Mouse (Mus musculus) heart, embryonic 15.5 days (tissue): ENCODE data around the gene Gm128. TPM values are rescaled to one million over a fixed set of nuclear protein-coding genes. Genes with fewer than 3 reads are reported as not detected.

Experiments
- ATAC-seq: fragments of 200-750 bp; cut with Nextera tagmentation; replicated peaks from 2 replicates; pipeline ENCODE4 v1.8.0; 2017; ENCODE audit warnings: low read depth, moderate TSS enrichment; ENCODE audit not compliant: insufficient number of reproducible peaks, insufficient read depth, low FRiP score
- H3K27ac ChIP-seq: fragments of 300-500 bp; sonication (generic); 2 replicates; pipeline ENCODE4 v1.5.1; 2015; ENCODE audit warnings: mild to moderate bottlenecking, inconsistent platforms
- H3K27me3 ChIP-seq: fragments of 300-500 bp; sonication (generic); 2 replicates; pipeline ENCODE4 v1.6.1; 2015; ENCODE audit warnings: inconsistent platforms
- H3K36me3 ChIP-seq: fragments of 300-500 bp; sonication (generic); 2 replicates; pipeline ENCODE4 v1.6.1; 2015; ENCODE audit warnings: mild to moderate bottlenecking, inconsistent platforms
- H3K4me1 ChIP-seq: fragments of 300-500 bp; sonication (generic); replicated peaks from 2 replicates; pipeline ENCODE4 v1.6.1; 2015; ENCODE audit warnings: inconsistent platforms
- H3K4me2 ChIP-seq: fragments of 300-500 bp; sonication (generic); 2 replicates; pipeline ENCODE4 v1.6.1; 2015; ENCODE audit warnings: inconsistent platforms, mild to moderate bottlenecking, moderate library complexity
- H3K4me3 ChIP-seq: fragments of 300-500 bp; sonication (generic); 2 replicates; pipeline ENCODE4 v1.5.1; 2015; ENCODE audit warnings: mild to moderate bottlenecking, inconsistent platforms
- H3K9ac ChIP-seq: fragments of 300-500 bp; sonication (generic); 2 replicates; pipeline ENCODE4 v1.6.1; 2015; ENCODE audit warnings: mild to moderate bottlenecking, inconsistent platforms
- H3K9me3 ChIP-seq: fragments of 300-500 bp; sonication (generic); replicated peaks from 2 replicates; pipeline ENCODE4 v1.6.1; 2016; ENCODE audit warnings: inconsistent platforms
- WGBS: fragments of 180-500 bp; shearing (Covaris S2); methylation state at CpG from one replicate; pipeline ENCODE4 v1.1.7; 2015; ENCODE audit warnings: mixed read lengths; 5-methylcytosine and 5-hydroxymethylcytosine counted together
- polyA plus RNA-seq: library from polyadenylated mRNA; unstranded; fragments of >200 nt; fragmentation: Nextera tagmentation; extraction: Ambion mirVana; gene quantifications from 2 replicates; pipeline ENCODE4 v1.2.1, GENCODE M21; 2015

The Gm128 gene
- polyA plus RNA-seq, 1 experiment from 2014 or later = 0.55 TPM

GRCm38 (mm10) chr3:95240900-95241299 lies 498 bp downstream of the Gm128 start:
- Histone ChIP-seq H3K4me3 (peak overlapping the region; percentile 18; the same call in 1 of the 2 replicates), H3K27me3 (no peaks in the 10 kb centered on the region), H3K4me1 (peaks cover 19% of the 10 kb centered on the region), H3K9ac (peak overlapping the region; percentile 43), H3K36me3 (peaks cover 6% of the 10 kb centered on the region; the same call in 1 of the 2 replicates), H3K9me3 (no peaks in the 10 kb centered on the region), H3K27ac (no peak overlapping the region), H3K4me2 (peak overlapping the region; percentile 43)
- no peak for ATAC-seq
- 29% methylated on average over 17 of the region's 17 CpGs for WGBS

GRCm38 (mm10) chr3:95239971-95240370 lies 1.4 kb downstream of the Gm128 start:
- Histone ChIP-seq H3K4me2 (no peak overlapping the region), H3K27me3 (no peaks in the 10 kb centered on the region), H3K9me3 (no peaks in the 10 kb centered on the region), H3K27ac (no peak overlapping the region), H3K4me3 (no peak overlapping the region), H3K9ac (no peak overlapping the region), H3K4me1 (peaks cover 19% of the 10 kb centered on the region), H3K36me3 (peaks cover 15% of the 10 kb centered on the region)
- 86% methylated on average over 12 of the region's 12 CpGs for WGBS
- no peak for ATAC-seq

GRCm38 (mm10) chr3:95239022-95239421 lies 2.4 kb downstream of the Gm128 start:
- 77% methylated on average over 6 of the region's 6 CpGs for WGBS
- Histone ChIP-seq H3K9me3 (no peaks in the 10 kb centered on the region), H3K27me3 (no peaks in the 10 kb centered on the region), H3K36me3 (peaks cover 25% of the 10 kb centered on the region), H3K27ac (no peak overlapping the region), H3K4me1 (peaks cover 19% of the 10 kb centered on the region), H3K4me3 (no peak overlapping the region), H3K4me2 (no peak overlapping the region), H3K9ac (no peak overlapping the region)
- ATAC-seq = no peak

GRCm38 (mm10) chr3:95237541-95238099 lies 3.8 kb downstream of the Gm128 start:
- no peak for ATAC-seq
- Histone ChIP-seq H3K4me3 (no peak overlapping the region), H3K4me1 (peaks cover 22% of the 10 kb centered on the region), H3K27ac (peak overlapping the region; percentile 54; the same call in 1 of the 2 replicates), H3K4me2 (no peak overlapping the region), H3K27me3 (no peaks in the 10 kb centered on the region), H3K9ac (no peak overlapping the region), H3K36me3 (peaks cover 39% of the 10 kb centered on the region), H3K9me3 (no peaks in the 10 kb centered on the region)
- 57% methylated on average over 8 of the region's 8 CpGs for WGBS

- Histone ChIP-seq H3K4me3 (no peak overlapping the region), H3K4me2 (no peak overlapping the region), H3K9me3 (no peaks in the 10 kb centered on the region), H3K36me3 (peaks cover 50% of the 10 kb centered on the region), H3K27ac (no peak overlapping the region), H3K4me1 (peaks cover 37% of the 10 kb centered on the region), H3K9ac (no peak overlapping the region), H3K27me3 (no peaks in the 10 kb centered on the region)
- 83% methylated on average over 23 of the region's 23 CpGs for WGBS
- no peak for ATAC-seq
These were observed 5.8 kb downstream of the Gm128 start for GRCm38 (mm10) chr3:95235386-95236301.

- Histone ChIP-seq H3K4me2 (no peak overlapping the region), H3K27ac (peak overlapping the region; percentile 24; the same call in 1 of the 2 replicates), H3K9ac (no peak overlapping the region), H3K9me3 (no peaks in the 10 kb centered on the region), H3K4me3 (no peak overlapping the region), H3K27me3 (no peaks in the 10 kb centered on the region), H3K36me3 (peaks cover 50% of the 10 kb centered on the region), H3K4me1 (peaks cover 47% of the 10 kb centered on the region)
- ATAC-seq = no peak
- WGBS = 85% methylated on average over 16 of the region's 16 CpGs
These were observed 8.0 kb downstream of the Gm128 start for GRCm38 (mm10) chr3:95233303-95233980.

- H3K9ac ChIP-seq = no peak overlapping the region
- no peaks in the 10 kb centered on the region for H3K27me3 ChIP-seq
- no peak overlapping the region for H3K4me3 ChIP-seq
- H3K9me3 ChIP-seq = no peaks in the 10 kb centered on the region
- 45% methylated on average over 7 of the region's 7 CpGs for WGBS
- ATAC-seq = no peak
- peaks cover 43% of the 10 kb centered on the region for H3K4me1 ChIP-seq
- H3K4me2 ChIP-seq = no peak overlapping the region
- peak overlapping the region; percentile 24; the same call in 1 of the 2 replicates for H3K27ac ChIP-seq
- peaks cover 50% of the 10 kb centered on the region for H3K36me3 ChIP-seq
These were observed 8.6 kb downstream of the Gm128 start for GRCm38 (mm10) chr3:95232771-95233170.

- H3K27ac ChIP-seq = peak within 1 kb of the TSS; percentile 92
- peaks cover 45% of the 10 kb centered on the region for H3K4me1 ChIP-seq
- H3K27me3 ChIP-seq = no peaks in the 10 kb centered on the region
- ATAC-seq = no peak
- H3K9ac ChIP-seq = peak within 1 kb of the TSS; percentile 37; the same call in 1 of the 2 replicates
- H3K9me3 ChIP-seq = no peaks in the 10 kb centered on the region
- peaks cover 50% of the 10 kb centered on the region for H3K36me3 ChIP-seq
- WGBS = 72% methylated on average over 13 of the region's 13 CpGs
- H3K4me2 ChIP-seq = peak within 1 kb of the TSS; percentile 70
- peak within 1 kb of the TSS; percentile 93 for H3K4me3 ChIP-seq
These were observed 9.8 kb downstream of the Gm128 start, which contains the start of gene Mllt11 for GRCm38 (mm10) chr3:95231298-95232221. TSS of gene Mllt11 (minus strand) at chr3:95232171.

GRCm38 (mm10) chr3:95230495-95231297 lies 10.7 kb downstream of the Gm128 start:
- Histone ChIP-seq H3K27ac (peak overlapping the region; percentile 92), H3K4me1 (peaks cover 45% of the 10 kb centered on the region), H3K27me3 (no peaks in the 10 kb centered on the region), H3K9ac (peak overlapping the region; percentile 98), H3K4me3 (peak overlapping the region; percentile 93), H3K36me3 (peaks cover 42% of the 10 kb centered on the region), H3K9me3 (no peaks in the 10 kb centered on the region), H3K4me2 (peak overlapping the region; percentile 70)
- no peak for ATAC-seq
- WGBS = 47% methylated on average over 8 of the region's 8 CpGs
